Mouse (Mus musculus): ENCODE results near the gene Slc9a5. TPM values are rescaled to one million over a fixed set of nuclear protein-coding genes. Genes with fewer than 3 reads are reported as not detected.

Gene Slc9a5
- polyA plus RNA-seq, 1 experiment = 7.8 TPM

- Histone ChIP-seq H3K27ac (ENCODE audit: control insufficient read depth, insufficient read depth, low read depth, low read length, poor library complexity) (no peak overlapping the region), H3K4me1 (ENCODE audit: control insufficient read depth, insufficient read depth, low read length) (no peaks in the 10 kb centered on the region), H3K4me3 (replicated peaks; ENCODE audit: control insufficient read depth, low read depth, low read length) (no peak overlapping the region)
- WGBS = 83% methylated on average over 9 of the region's 9 CpGs
- TF ChIP-seq POLR2A (IDR thresholded peaks at IDR 0.05; ENCODE audit: borderline replicate concordance, control insufficient read depth, low read depth, low read length) (no peak), CTCF (IDR thresholded peaks at IDR 0.05; ENCODE audit: control insufficient read depth, insufficient read depth, low read length) (no peak)
These were observed 23.8 kb downstream of the Slc9a5 start for GRCm38 (mm10) chr8:105372473-105372872.

- Histone ChIP-seq H3K4me1 (ENCODE audit: control insufficient read depth, insufficient read depth, low read length) (no peaks in the 10 kb centered on the region), H3K27ac (ENCODE audit: control insufficient read depth, insufficient read depth, low read depth, low read length, poor library complexity) (no peak within 1 kb of the TSS), H3K4me3 (replicated peaks; ENCODE audit: control insufficient read depth, low read depth, low read length) (no peak within 1 kb of the TSS)
- WGBS = 51% methylated on average over 2 of the region's 2 CpGs
- TF ChIP-seq CTCF (IDR thresholded peaks at IDR 0.05; ENCODE audit: control insufficient read depth, insufficient read depth, low read length) (no peak), POLR2A (IDR thresholded peaks at IDR 0.05; ENCODE audit: borderline replicate concordance, control insufficient read depth, low read depth, low read length) (no peak)
These were observed 24.4 kb downstream of the Slc9a5 start, which contains the start of gene Plekhg4 for GRCm38 (mm10) chr8:105373032-105373431. Gene Plekhg4, plus strand, starts transcription at chr8:105373274.

GRCm38 (mm10) chr8:105374513-105374966 lies 25.9 kb downstream of the Slc9a5 start:
- 56% methylated on average over 33 of the region's 33 CpGs for WGBS
- no peak overlapping the region for H3K4me3 ChIP-seq (replicated peaks; ENCODE audit: control insufficient read depth, low read depth, low read length)
- no peak for TF ChIP-seq POLR2A (IDR thresholded peaks at IDR 0.05; ENCODE audit: borderline replicate concordance, control insufficient read depth, low read depth, low read length)
- peak; percentile 51; the same call in 1 of the 2 replicates for TF ChIP-seq CTCF (IDR thresholded peaks at IDR 0.05; ENCODE audit: control insufficient read depth, insufficient read depth, low read length)
- H3K4me1 ChIP-seq (ENCODE audit: control insufficient read depth, insufficient read depth, low read length) = no peaks in the 10 kb centered on the region
- H3K27ac ChIP-seq (ENCODE audit: control insufficient read depth, insufficient read depth, low read depth, low read length, poor library complexity) = no peak overlapping the region; the same call in 1 of the 2 replicates

GRCm38 (mm10) chr8:105378673-105379072 lies 30.0 kb downstream of the Slc9a5 start:
- TF ChIP-seq CTCF (IDR thresholded peaks at IDR 0.05; ENCODE audit: control insufficient read depth, insufficient read depth, low read length) (no peak), POLR2A (IDR thresholded peaks at IDR 0.05; ENCODE audit: borderline replicate concordance, control insufficient read depth, low read depth, low read length) (no peak)
- WGBS = 54% methylated on average over 19 of the region's 19 CpGs
- no peak overlapping the region for H3K27ac ChIP-seq (ENCODE audit: control insufficient read depth, insufficient read depth, low read depth, low read length, poor library complexity)
- no peak overlapping the region for H3K4me3 ChIP-seq (replicated peaks; ENCODE audit: control insufficient read depth, low read depth, low read length)
- H3K4me1 ChIP-seq (ENCODE audit: control insufficient read depth, insufficient read depth, low read length) = no peaks in the 10 kb centered on the region

- WGBS = 77% methylated on average over 12 of the region's 12 CpGs
These were observed 31.7 kb downstream of the Slc9a5 start for GRCm38 (mm10) chr8:105380308-105380707.

GRCm38 (mm10) chr8:105384070-105384469 lies 35.4 kb downstream of the Slc9a5 start:
- H3K4me1 ChIP-seq (ENCODE audit: control insufficient read depth, insufficient read depth, low read length) = no peaks in the 10 kb centered on the region
- no peak overlapping the region for H3K27ac ChIP-seq (ENCODE audit: control insufficient read depth, insufficient read depth, low read depth, low read length, poor library complexity)
- H3K4me3 ChIP-seq (replicated peaks; ENCODE audit: control insufficient read depth, low read depth, low read length) = no peak overlapping the region
- 88% methylated on average over 2 of the region's 2 CpGs for WGBS
- TF ChIP-seq CTCF (IDR thresholded peaks at IDR 0.05; ENCODE audit: control insufficient read depth, insufficient read depth, low read length) = no peak
- TF ChIP-seq POLR2A (IDR thresholded peaks at IDR 0.05; ENCODE audit: borderline replicate concordance, control insufficient read depth, low read depth, low read length) = no peak

More at GRCm38 (mm10) chr8:105380308-105380707, 31.7 kb downstream of the Slc9a5 start:
- H3K4me1 ChIP-seq (ENCODE audit: control insufficient read depth, insufficient read depth, low read length) = no peaks in the 10 kb centered on the region
- TF ChIP-seq POLR2A (IDR thresholded peaks at IDR 0.05; ENCODE audit: borderline replicate concordance, control insufficient read depth, low read depth, low read length) (no peak), CTCF (IDR thresholded peaks at IDR 0.05; ENCODE audit: control insufficient read depth, insufficient read depth, low read length) (no peak)
- no peak overlapping the region for H3K4me3 ChIP-seq (replicated peaks; ENCODE audit: control insufficient read depth, low read depth, low read length)
- no peak overlapping the region; the same call in 1 of the 2 replicates for H3K27ac ChIP-seq (ENCODE audit: control insufficient read depth, insufficient read depth, low read depth, low read length, poor library complexity)

GRCm38 (mm10) chr8:105387151-105387550 lies 38.5 kb downstream of the Slc9a5 start:
- H3K27ac ChIP-seq (ENCODE audit: control insufficient read depth, insufficient read depth, low read depth, low read length, poor library complexity) = no peak overlapping the region
- WGBS = 72% methylated on average over 1 of the region's 1 CpGs
- TF ChIP-seq POLR2A (IDR thresholded peaks at IDR 0.05; ENCODE audit: borderline replicate concordance, control insufficient read depth, low read depth, low read length) = no peak
- no peak overlapping the region for H3K4me3 ChIP-seq (replicated peaks; ENCODE audit: control insufficient read depth, low read depth, low read length)
- no peaks in the 10 kb centered on the region for H3K4me1 ChIP-seq (ENCODE audit: control insufficient read depth, insufficient read depth, low read length)

GRCm38 (mm10) chr8:105389096-105389495 lies 40.5 kb downstream of the Slc9a5 start:
- Histone ChIP-seq H3K4me1 (ENCODE audit: control insufficient read depth, insufficient read depth, low read length) (no peaks in the 10 kb centered on the region), H3K27ac (ENCODE audit: control insufficient read depth, insufficient read depth, low read depth, low read length, poor library complexity) (no peak overlapping the region), H3K4me3 (replicated peaks; ENCODE audit: control insufficient read depth, low read depth, low read length) (no peak overlapping the region)
- 69% methylated on average over 6 of the region's 6 CpGs for WGBS
- no peak for TF ChIP-seq POLR2A (IDR thresholded peaks at IDR 0.05; ENCODE audit: borderline replicate concordance, control insufficient read depth, low read depth, low read length)
- no peak for TF ChIP-seq CTCF (IDR thresholded peaks at IDR 0.05; ENCODE audit: control insufficient read depth, insufficient read depth, low read length)
